Mouse (Mus musculus) testis, adult 2 months (tissue): ENCODE data around the gene Mpnd.

ENCODE experiments used
- CTCF ChIP-seq: fragments of 200-500 bp; IDR thresholded peaks from 2 replicates; pipeline ENCODE4 v1.5.1; 2012; ENCODE audit warnings: low read depth, mild to moderate bottlenecking, inconsistent platforms, low read length, moderate library complexity; ENCODE audit not compliant: control insufficient read depth, insufficient read depth, insufficient replicate concordance
- POLR2A ChIP-seq: fragments of 200-500 bp; IDR thresholded peaks from 2 replicates; pipeline ENCODE4 v1.6.1; 2012; ENCODE audit warnings: low read depth, mild to moderate bottlenecking, inconsistent platforms, low read length, moderate library complexity; ENCODE audit not compliant: control insufficient read depth

- TF ChIP-seq CTCF (no peak), POLR2A (no peak)
Observed at GRCm38 (mm10) chr17:56030238-56030870, 24.8 kb downstream of the Mpnd start.
